Mouse (Mus musculus) left cerebral cortex, adult 8-10 months (tissue): ENCODE results near the gene 0610040J01Rik. TPM values are rescaled to one million over a fixed set of nuclear protein-coding genes. Genes with fewer than 3 reads are reported as not detected.

ENCODE experiments used
- DNase-seq, 2 experiments: peaks; one replicate each; pipeline ENCODE4 v3.0.0; 2022; ENCODE audit warnings: low spot score in 2 of 2
- total RNA-seq, 4 experiments: library from RNA; stranded (reverse); gene quantifications; 2 replicates each; pipeline ENCODE4 v1.2.4; 2022

0610040J01Rik gene
- total RNA-seq, 4 experiments from 2014 or later: 4.3 to 6.0 (median 4.9) TPM

DNA sequence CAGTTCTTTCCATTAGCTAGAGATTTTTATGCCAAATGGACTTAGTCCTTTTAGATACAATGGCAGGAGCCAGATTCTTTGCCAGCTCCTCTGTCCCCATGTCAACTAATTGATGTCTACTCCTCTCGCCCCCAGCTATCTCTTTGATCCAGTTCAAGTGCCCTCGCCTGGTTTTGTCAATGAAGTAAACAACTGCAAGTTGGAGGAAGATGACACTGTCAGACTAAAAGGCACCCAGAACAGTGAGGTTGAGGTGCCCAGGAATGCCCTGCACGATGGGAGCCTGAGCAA is 85.6 kb downstream of the 0610040J01Rik start:
- DNase-seq: no peak

DNA sequence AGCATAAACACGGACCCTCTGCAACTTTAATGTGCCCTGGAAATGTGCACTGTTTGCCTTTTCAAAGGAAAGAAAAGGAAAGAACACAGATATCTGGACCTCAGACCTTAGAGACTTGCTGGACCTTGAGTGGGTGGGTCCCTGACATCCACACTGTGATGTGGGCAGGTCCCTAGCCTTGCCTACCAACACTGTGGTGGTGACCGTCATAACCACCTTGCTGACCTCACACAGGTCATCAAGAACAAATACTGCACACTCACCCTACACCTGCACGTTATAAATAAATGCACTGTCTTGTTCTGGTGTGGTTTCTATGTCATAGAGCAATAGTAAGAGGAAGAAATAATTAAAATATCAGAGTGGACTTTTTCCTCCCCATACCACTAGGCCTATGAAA is 91.2 kb downstream of the 0610040J01Rik start:
- no peak for DNase-seq

GRCm38 (mm10) chr5:63906149-63907093 is 94.3 kb downstream of the 0610040J01Rik start:
- DNase-seq: peak; percentile 54 to 79

DNA sequence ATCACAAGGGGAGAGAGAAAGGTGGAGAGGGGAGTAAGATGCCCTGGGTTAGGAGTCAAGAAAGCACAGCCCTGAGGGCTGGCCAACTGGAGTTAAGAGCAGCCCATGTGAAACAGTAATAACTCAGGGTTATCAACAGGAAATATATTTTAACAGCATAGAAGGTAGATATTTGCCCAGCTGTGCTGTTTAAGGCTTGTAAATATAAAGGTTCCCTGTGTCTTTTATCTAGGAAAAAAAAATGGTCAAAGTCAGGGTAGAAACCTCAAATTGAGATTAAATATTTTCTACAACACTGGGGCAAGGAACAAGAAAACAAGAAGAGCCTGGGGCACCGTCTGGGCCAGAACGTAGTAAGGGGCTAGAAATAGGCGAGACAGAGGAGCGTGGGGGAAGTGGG is 95.3 kb downstream of the 0610040J01Rik start:
- no peak for DNase-seq

DNA sequence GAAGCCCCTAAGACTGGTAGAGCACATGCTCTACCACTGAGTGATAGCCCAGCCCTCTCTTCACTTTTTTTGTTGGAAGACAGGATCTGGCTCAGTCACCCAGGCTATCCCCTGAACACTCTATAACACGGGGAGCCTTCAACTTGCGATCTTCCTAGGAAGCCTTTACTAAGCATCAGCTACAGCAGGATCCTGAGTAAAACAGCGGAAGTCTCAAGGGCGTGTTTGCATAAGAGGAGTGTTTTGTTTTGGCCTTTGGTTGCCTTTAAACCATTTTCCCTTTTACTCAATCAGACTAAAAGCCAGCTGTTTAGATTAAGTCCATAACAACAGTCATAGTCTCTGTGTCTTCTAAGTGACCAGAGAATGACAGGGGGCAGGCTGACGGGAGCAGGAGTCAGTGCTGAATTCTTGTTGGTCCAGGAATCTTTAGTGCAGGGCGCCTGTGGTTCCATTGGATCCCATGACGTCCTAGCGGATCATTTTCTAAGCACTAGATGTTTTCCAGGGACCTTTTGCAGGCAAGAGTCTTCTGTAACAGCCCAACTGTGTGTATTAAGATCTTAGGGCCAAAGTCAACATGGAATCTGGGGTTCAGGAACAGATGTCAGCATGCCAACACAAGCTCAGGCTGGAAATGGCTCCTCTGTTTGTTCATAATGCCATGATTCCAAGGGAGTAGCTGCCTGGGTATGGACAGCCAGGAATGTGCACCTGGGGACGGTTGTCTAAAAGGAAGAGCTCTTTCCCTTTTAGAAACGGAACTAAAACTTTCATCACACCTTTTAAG is 98.2 kb downstream of the 0610040J01Rik start:
- DNase-seq: no peak

- DNase-seq: no peak
Measured at GRCm38 (mm10) chr5:63914896-63915295, 102.7 kb downstream of the 0610040J01Rik start.

- DNase-seq: no peak
Measured at GRCm38 (mm10) chr5:63916457-63917139, 104.4 kb downstream of the 0610040J01Rik start.

GRCm38 (mm10) chr5:63918201-63918600 is 106.0 kb downstream of the 0610040J01Rik start:
- no peak for DNase-seq

GRCm38 (mm10) chr5:63923305-63924025 is 111.3 kb downstream of the 0610040J01Rik start:
- DNase-seq: no peak

DNA sequence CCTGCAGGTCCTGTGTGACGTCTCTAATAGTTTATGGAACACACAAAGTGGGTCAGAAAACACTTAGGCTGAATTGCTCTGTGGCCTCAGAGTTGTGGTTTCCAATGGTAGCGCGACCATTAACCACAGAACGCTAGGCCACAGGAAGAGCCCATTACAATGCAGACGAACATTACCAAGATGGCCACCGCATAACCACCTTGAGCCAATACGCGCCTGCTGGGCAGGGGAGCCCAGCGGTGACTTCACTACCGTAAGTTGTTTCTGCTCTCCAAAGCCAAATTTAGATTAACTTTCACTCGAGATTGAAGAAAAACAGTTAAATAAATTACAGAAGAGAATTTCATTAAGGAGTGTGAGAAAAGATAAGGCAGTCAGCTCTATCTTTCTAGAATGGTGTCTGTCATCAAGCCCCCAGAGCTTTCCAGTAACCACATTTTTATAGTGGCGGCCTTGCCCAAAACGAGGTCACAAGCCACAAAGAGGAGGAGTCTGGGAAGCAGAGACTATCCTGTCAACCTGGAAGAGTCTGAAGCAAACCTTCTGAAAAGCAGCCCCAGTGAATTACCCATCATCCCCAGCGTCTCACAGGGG is 113.0 kb downstream of the 0610040J01Rik start:
- no peak for DNase-seq

- no peak for DNase-seq
Measured at GRCm38 (mm10) chr5:63930824-63931358, 118.7 kb downstream of the 0610040J01Rik start.

- DNase-seq: no peak
Measured at GRCm38 (mm10) chr5:63932829-63933228, 120.7 kb downstream of the 0610040J01Rik start.

DNA sequence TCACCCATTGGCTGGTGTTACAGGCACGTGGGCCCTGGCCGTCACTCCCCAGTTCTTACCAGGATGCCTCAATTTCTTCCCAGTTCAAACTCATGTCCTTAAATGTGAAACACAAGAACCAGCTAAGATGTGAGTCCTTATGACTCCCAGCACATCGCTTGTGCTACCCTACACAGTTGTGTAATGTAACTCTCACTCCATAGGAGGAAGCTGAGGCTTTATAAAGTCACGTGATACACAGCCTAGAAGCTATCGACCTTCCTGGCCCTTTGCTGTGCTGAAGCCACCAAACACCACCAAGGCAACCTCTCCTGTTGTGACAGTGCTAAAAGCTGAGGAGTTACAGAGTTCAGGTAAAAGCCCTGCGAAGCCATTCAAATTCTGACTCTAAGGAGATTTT is 123.4 kb downstream of the 0610040J01Rik start:
- no peak for DNase-seq

- DNase-seq: no peak
Measured at GRCm38 (mm10) chr5:63936740-63937139, 124.6 kb downstream of the 0610040J01Rik start.

GRCm38 (mm10) chr5:63938575-63938974 is 126.4 kb downstream of the 0610040J01Rik start:
- no peak for DNase-seq

GRCm38 (mm10) chr5:63941891-63942290 is 129.7 kb downstream of the 0610040J01Rik start:
- DNase-seq: no peak

DNA sequence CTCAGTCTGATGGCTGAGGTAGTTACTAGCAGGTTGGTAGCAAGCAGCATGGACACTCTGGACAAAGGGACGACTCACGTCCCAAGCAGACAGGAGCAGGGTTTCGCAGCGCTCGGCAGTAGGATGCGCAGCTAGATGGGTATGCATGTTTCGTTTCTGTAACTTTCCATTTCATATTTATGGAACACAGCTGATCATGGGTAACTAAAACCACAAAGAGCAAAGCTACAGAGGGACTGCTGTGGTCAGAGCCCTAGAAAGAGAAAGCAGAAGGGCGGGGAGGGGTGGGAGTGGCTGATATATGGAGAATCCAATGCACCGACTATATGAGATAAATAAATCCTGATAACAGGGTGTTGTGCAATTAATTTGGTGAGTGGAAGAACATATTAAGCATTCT is 131.1 kb downstream of the 0610040J01Rik start:
- no peak for DNase-seq

DNA sequence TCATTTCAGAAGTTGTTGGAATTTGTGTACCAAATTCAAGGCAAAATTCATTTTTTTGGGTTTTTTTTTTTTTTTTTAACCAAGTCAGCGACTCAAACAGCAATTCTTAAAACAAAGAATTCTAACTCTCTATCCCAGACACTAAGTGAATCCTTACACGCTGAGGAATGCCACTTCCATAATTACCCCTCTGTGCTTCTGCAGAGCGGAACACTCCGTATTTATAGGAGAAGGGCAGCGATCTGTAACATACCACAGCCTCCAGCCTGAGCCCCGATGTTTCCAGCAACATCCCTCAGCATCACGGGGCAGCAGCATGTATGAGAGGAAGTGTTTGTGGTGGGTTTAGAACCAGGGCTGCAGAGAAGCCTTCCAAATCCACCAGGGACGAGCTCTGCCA is 135.4 kb downstream of the 0610040J01Rik start:
- no peak for DNase-seq

DNA sequence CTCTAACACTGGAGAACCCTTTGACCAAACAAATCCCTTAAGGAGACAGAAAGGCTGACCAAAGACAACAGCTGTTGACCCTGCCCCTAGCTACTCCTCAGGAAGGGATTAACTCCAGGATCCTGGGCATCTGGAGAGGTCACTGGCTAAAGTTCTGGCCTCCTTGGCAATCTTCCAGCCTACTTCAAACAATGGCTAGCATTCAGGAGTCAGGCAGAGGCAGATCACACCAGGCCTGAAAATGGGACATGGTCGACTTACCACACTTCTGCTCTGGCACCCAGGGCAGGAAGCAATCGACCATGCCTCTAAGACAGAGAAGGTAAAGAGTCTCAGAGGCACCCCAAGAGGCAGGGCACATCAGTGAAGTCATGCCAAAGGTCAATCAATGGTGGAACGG is 137.0 kb downstream of the 0610040J01Rik start:
- DNase-seq: no peak
